Mouse (Mus musculus) thymus, postnatal 4 days (tissue): ENCODE results near the gene Stx19.

Experiments used
- DNase-seq: peaks from one replicate; pipeline ENCODE4 v3.0.0; 2021

Stx19 gene

GRCm38 (mm10) chr16:62852464-62853252, 38.2 kb downstream of the Stx19 start:
- peak; percentile 18 for DNase-seq

- no peak for DNase-seq
Measured at GRCm38 (mm10) chr16:62853611-62854126, 39.2 kb downstream of the Stx19 start.

- peak; percentile 57 for DNase-seq
Measured at GRCm38 (mm10) chr16:62854191-62855068, 40.0 kb downstream of the Stx19 start, which contains the start of gene Pros1. Gene Pros1, plus strand, starts transcription at chr16:62854307.

GRCm38 (mm10) chr16:62855385-62855784, 40.9 kb downstream of the Stx19 start:
- no peak for DNase-seq

GRCm38 (mm10) chr16:62856273-62856672, 41.8 kb downstream of the Stx19 start:
- DNase-seq = no peak

- no peak for DNase-seq
Measured at GRCm38 (mm10) chr16:62857498-62857897, 43.0 kb downstream of the Stx19 start.

- no peak for DNase-seq
Measured at GRCm38 (mm10) chr16:62858018-62858417, 43.5 kb downstream of the Stx19 start.

- DNase-seq = no peak
Measured at GRCm38 (mm10) chr16:62860140-62860539, 45.7 kb downstream of the Stx19 start.

GRCm38 (mm10) chr16:62861455-62861854, 47.0 kb downstream of the Stx19 start:
- DNase-seq = no peak

GRCm38 (mm10) chr16:62872688-62873117, 58.2 kb downstream of the Stx19 start:
- no peak for DNase-seq

GRCm38 (mm10) chr16:62873180-62873579, 58.7 kb downstream of the Stx19 start:
- DNase-seq = no peak
